Mouse (Mus musculus) midbrain, embryonic 15.5 days (tissue): ENCODE results near the gene Caprin1. TPM values are rescaled to one million over a fixed set of nuclear protein-coding genes. Genes with fewer than 3 reads are reported as not detected.

ENCODE experiments used
- ATAC-seq: fragments of 200-750 bp; cut with Nextera tagmentation; replicated peaks from 2 replicates; pipeline ENCODE4 v1.8.0; 2017; ENCODE audit warnings: moderate TSS enrichment
- H3K27ac ChIP-seq: fragments of 300-500 bp; sonication (generic); 2 replicates; pipeline ENCODE4 v1.5.1; 2015; ENCODE audit warnings: mild to moderate bottlenecking, inconsistent platforms
- H3K27me3 ChIP-seq: fragments of 300-500 bp; sonication (generic); replicated peaks from 2 replicates; pipeline ENCODE4 v1.6.1; 2015; ENCODE audit warnings: inconsistent platforms
- H3K36me3 ChIP-seq: fragments of 300-500 bp; sonication (generic); replicated peaks from 2 replicates; pipeline ENCODE4 v1.6.1; 2015; ENCODE audit warnings: inconsistent platforms
- H3K4me1 ChIP-seq: fragments of 300-500 bp; sonication (generic); 2 replicates; pipeline ENCODE4 v1.6.1; 2015; ENCODE audit warnings: inconsistent platforms
- H3K4me2 ChIP-seq: fragments of 300-500 bp; sonication (generic); 2 replicates; pipeline ENCODE4 v1.6.1; 2015; ENCODE audit warnings: inconsistent platforms, mild to moderate bottlenecking, moderate library complexity
- H3K4me3 ChIP-seq: fragments of 300-500 bp; sonication (generic); 2 replicates; pipeline ENCODE4 v1.5.1; 2015; ENCODE audit warnings: mild to moderate bottlenecking, inconsistent platforms
- H3K9ac ChIP-seq: fragments of 300-500 bp; sonication (generic); 2 replicates; pipeline ENCODE4 v1.6.1; 2015; ENCODE audit warnings: mild to moderate bottlenecking, inconsistent platforms
- H3K9me3 ChIP-seq: fragments of 300-500 bp; sonication (generic); 2 replicates; pipeline ENCODE4 v1.6.1; 2016; ENCODE audit warnings: inconsistent platforms
- WGBS: fragments of 180-500 bp; shearing (Covaris S2); methylation state at CpG from one replicate; pipeline ENCODE4 v1.1.7; 2015; ENCODE audit warnings: mixed read lengths; 5-methylcytosine and 5-hydroxymethylcytosine counted together
- polyA plus RNA-seq: library from polyadenylated mRNA; unstranded; fragments of >200 nt; fragmentation: Nextera tagmentation; extraction: Ambion mirVana; gene quantifications from 2 replicates; pipeline ENCODE4 v1.2.1, GENCODE M21; 2015

The Caprin1 gene
- polyA plus RNA-seq, 1 experiment from 2014 or later, result 368 TPM

- ATAC-seq, result peak; percentile 75
- 0% methylated on average over 11 of the region's 11 CpGs for WGBS
- Histone ChIP-seq H3K9me3 (no peaks in the 10 kb centered on the region), H3K4me1 (peaks cover 39% of the 10 kb centered on the region), H3K27ac (peak overlapping the region; percentile 100), H3K36me3 (peaks cover 13% of the 10 kb centered on the region; the same call in 1 of the 2 replicates), H3K4me3 (peak overlapping the region; percentile 90), H3K27me3 (no peaks in the 10 kb centered on the region), H3K9ac (peak overlapping the region; percentile 93), H3K4me2 (peak overlapping the region; percentile 68)
Observed at GRCm38 (mm10) chr2:103795843-103796210, 1.6 kb downstream of the Caprin1 start.

GRCm38 (mm10) chr2:103792009-103792408 is 5.4 kb downstream of the Caprin1 start:
- ATAC-seq, result no peak
- no peaks in the 10 kb centered on the region for H3K9me3 ChIP-seq
- no peak overlapping the region for H3K9ac ChIP-seq
- peaks cover 13% of the 10 kb centered on the region; the same call in 1 of the 2 replicates for H3K36me3 ChIP-seq
- WGBS, result 95% methylated on average over 1 of the region's 1 CpGs
- H3K4me1 ChIP-seq, result peaks cover 40% of the 10 kb centered on the region
- no peak overlapping the region for H3K27ac ChIP-seq
- H3K4me3 ChIP-seq, result no peak overlapping the region
- H3K27me3 ChIP-seq, result no peaks in the 10 kb centered on the region
- H3K4me2 ChIP-seq, result no peak overlapping the region

GRCm38 (mm10) chr2:103785735-103786134 is 11.7 kb downstream of the Caprin1 start:
- Histone ChIP-seq H3K4me1 (peaks cover 11% of the 10 kb centered on the region), H3K27ac (no peak overlapping the region), H3K9ac (no peak overlapping the region), H3K4me2 (no peak overlapping the region), H3K27me3 (no peaks in the 10 kb centered on the region), H3K36me3 (peaks cover 6% of the 10 kb centered on the region), H3K9me3 (no peaks in the 10 kb centered on the region), H3K4me3 (no peak overlapping the region)
- 95% methylated on average over 1 of the region's 1 CpGs for WGBS
- ATAC-seq, result no peak

GRCm38 (mm10) chr2:103784621-103785020 is 12.8 kb downstream of the Caprin1 start:
- H3K9ac ChIP-seq, result no peak overlapping the region
- H3K9me3 ChIP-seq, result no peaks in the 10 kb centered on the region
- WGBS, result 87% methylated on average over 4 of the region's 4 CpGs
- no peak overlapping the region for H3K27ac ChIP-seq
- no peak overlapping the region for H3K4me2 ChIP-seq
- H3K27me3 ChIP-seq, result no peaks in the 10 kb centered on the region
- no peak overlapping the region for H3K4me3 ChIP-seq
- no peak for ATAC-seq
- peaks cover 14% of the 10 kb centered on the region for H3K36me3 ChIP-seq
- H3K4me1 ChIP-seq, result 0 out of 2 replicates have a peak, but pooled peaks cover 6% of the 10 kb centered on the region

GRCm38 (mm10) chr2:103762492-103762891 is 35.0 kb downstream of the Caprin1 start:
- H3K9me3 ChIP-seq, result no peaks in the 10 kb centered on the region
- H3K36me3 ChIP-seq, result peaks cover 15% of the 10 kb centered on the region
- H3K9ac ChIP-seq, result no peak overlapping the region
- WGBS, result 55% methylated on average over 1 of the region's 1 CpGs
- H3K4me3 ChIP-seq, result no peak overlapping the region
- 0 out of 2 replicates have a peak overlapping the region, but pooled peaks have one; percentile 92 for H3K4me2 ChIP-seq
- H3K27me3 ChIP-seq, result no peaks in the 10 kb centered on the region
- H3K27ac ChIP-seq, result no peak overlapping the region
- H3K4me1 ChIP-seq, result peaks cover 22% of the 10 kb centered on the region
- no peak for ATAC-seq

- Histone ChIP-seq H3K4me2 (peak overlapping the region; percentile 92), H3K4me3 (peak overlapping the region; percentile 64), H3K9ac (no peak overlapping the region), H3K4me1 (peaks cover 22% of the 10 kb centered on the region), H3K27me3 (no peaks in the 10 kb centered on the region), H3K27ac (no peak overlapping the region), H3K9me3 (no peaks in the 10 kb centered on the region), H3K36me3 (peaks cover 14% of the 10 kb centered on the region)
- ATAC-seq, result no peak
- WGBS, result 45% methylated on average over 4 of the region's 4 CpGs
Observed at GRCm38 (mm10) chr2:103761993-103762392, 35.5 kb downstream of the Caprin1 start.

GRCm38 (mm10) chr2:103760906-103761716 is 36.3 kb downstream of the Caprin1 start, which contains the start of gene Nat10:
Gene Nat10 (minus strand): TSS chr2:103761270.
- Histone ChIP-seq H3K4me2 (peak within 1 kb of the TSS; percentile 92), H3K36me3 (peaks cover 5% of the 10 kb centered on the region; the same call in 1 of the 2 replicates), H3K4me3 (peak within 1 kb of the TSS; percentile 64), H3K9ac (peak within 1 kb of the TSS; percentile 68), H3K27ac (peak within 1 kb of the TSS; percentile 75), H3K9me3 (no peaks in the 10 kb centered on the region), H3K4me1 (peaks cover 22% of the 10 kb centered on the region), H3K27me3 (no peaks in the 10 kb centered on the region)
- peak; percentile 97 for ATAC-seq
- under 1% methylated on average over 47 of the region's 47 CpGs for WGBS

- Histone ChIP-seq H3K4me1 (peaks cover 22% of the 10 kb centered on the region), H3K4me2 (peak overlapping the region; percentile 92), H3K4me3 (peak overlapping the region; percentile 64), H3K9ac (peak overlapping the region; percentile 68), H3K9me3 (no peaks in the 10 kb centered on the region), H3K27ac (peak overlapping the region; percentile 75), H3K27me3 (no peaks in the 10 kb centered on the region), H3K36me3 (no peaks in the 10 kb centered on the region; the same call in 1 of the 2 replicates)
- peak; percentile 38 for ATAC-seq
- under 1% methylated on average over 12 of the region's 12 CpGs for WGBS
Observed at GRCm38 (mm10) chr2:103760421-103760820, 37.0 kb downstream of the Caprin1 start.

GRCm38 (mm10) chr2:103755458-103756085 is 41.9 kb downstream of the Caprin1 start:
- no peak overlapping the region for H3K4me2 ChIP-seq
- WGBS, result 91% methylated on average over 9 of the region's 9 CpGs
- no peak overlapping the region for H3K9ac ChIP-seq
- peaks cover 28% of the 10 kb centered on the region; the same call in 1 of the 2 replicates for H3K36me3 ChIP-seq
- no peaks in the 10 kb centered on the region for H3K27me3 ChIP-seq
- ATAC-seq, result no peak
- H3K9me3 ChIP-seq, result no peaks in the 10 kb centered on the region
- H3K27ac ChIP-seq, result no peak overlapping the region
- H3K4me1 ChIP-seq, result peaks cover 12% of the 10 kb centered on the region
- no peak overlapping the region for H3K4me3 ChIP-seq

GRCm38 (mm10) chr2:103754614-103755013 is 42.8 kb downstream of the Caprin1 start:
- Histone ChIP-seq H3K36me3 (peaks cover 34% of the 10 kb centered on the region; the same call in 1 of the 2 replicates), H3K27ac (no peak overlapping the region)

GRCm38 (mm10) chr2:103751771-103752170 is 45.7 kb downstream of the Caprin1 start:
- Histone ChIP-seq H3K4me1 (no peaks in the 10 kb centered on the region), H3K4me3 (no peak overlapping the region), H3K4me2 (no peak overlapping the region), H3K27me3 (no peaks in the 10 kb centered on the region), H3K36me3 (peaks cover 37% of the 10 kb centered on the region), H3K9me3 (no peaks in the 10 kb centered on the region), H3K27ac (no peak overlapping the region), H3K9ac (no peak overlapping the region)
- ATAC-seq, result no peak
- WGBS, result 95% methylated on average over 6 of the region's 6 CpGs

More at GRCm38 (mm10) chr2:103754614-103755013, 42.8 kb downstream of the Caprin1 start:
- H3K4me2 ChIP-seq, result no peak overlapping the region
- no peak overlapping the region for H3K9ac ChIP-seq
- 95% methylated on average over 3 of the region's 3 CpGs for WGBS
- no peak for ATAC-seq
- no peaks in the 10 kb centered on the region for H3K27me3 ChIP-seq
- H3K4me3 ChIP-seq, result no peak overlapping the region
- peaks cover 4% of the 10 kb centered on the region for H3K4me1 ChIP-seq
- no peaks in the 10 kb centered on the region for H3K9me3 ChIP-seq

- ATAC-seq, result no peak
- H3K27ac ChIP-seq, result no peak overlapping the region
- H3K27me3 ChIP-seq, result no peaks in the 10 kb centered on the region
- 90% methylated on average over 3 of the region's 3 CpGs for WGBS
- no peak overlapping the region for H3K4me3 ChIP-seq
- H3K9ac ChIP-seq, result no peak overlapping the region
- no peaks in the 10 kb centered on the region for H3K4me1 ChIP-seq
- H3K9me3 ChIP-seq, result no peaks in the 10 kb centered on the region
- H3K36me3 ChIP-seq, result peaks cover 26% of the 10 kb centered on the region
- no peak overlapping the region for H3K4me2 ChIP-seq
Observed at GRCm38 (mm10) chr2:103749091-103749490, 48.4 kb downstream of the Caprin1 start.
